Mouse (Mus musculus) heart, postnatal 25 days (tissue): ENCODE results near the gene Slc41a2. TPM values are rescaled to one million over a fixed set of nuclear protein-coding genes. Genes with fewer than 3 reads are reported as not detected.
"Not testable (repeated sequence)": the region's sequence is repeated elsewhere in the genome, so short reads cannot be mapped to it uniquely, and the experiment has no call there.

Experiments
- DNase-seq: peaks from one replicate; pipeline ENCODE4 v3.0.0; 2022; ENCODE audit warnings: low spot score
- intact Hi-C: fragments of 180-260 bp; cut with DNase I; formaldehyde crosslinking; loops from one replicate; pipeline ENCODE4 v1.15.1; 2025
- total RNA-seq, 2 experiments: library from RNA; stranded (reverse); gene quantifications; 2 replicates each; pipeline ENCODE4 v1.2.3; 2021

The Slc41a2 gene
- total RNA-seq, 2 experiments from 2014 or later, result 1.5 to 1.6 TPM

DNA sequence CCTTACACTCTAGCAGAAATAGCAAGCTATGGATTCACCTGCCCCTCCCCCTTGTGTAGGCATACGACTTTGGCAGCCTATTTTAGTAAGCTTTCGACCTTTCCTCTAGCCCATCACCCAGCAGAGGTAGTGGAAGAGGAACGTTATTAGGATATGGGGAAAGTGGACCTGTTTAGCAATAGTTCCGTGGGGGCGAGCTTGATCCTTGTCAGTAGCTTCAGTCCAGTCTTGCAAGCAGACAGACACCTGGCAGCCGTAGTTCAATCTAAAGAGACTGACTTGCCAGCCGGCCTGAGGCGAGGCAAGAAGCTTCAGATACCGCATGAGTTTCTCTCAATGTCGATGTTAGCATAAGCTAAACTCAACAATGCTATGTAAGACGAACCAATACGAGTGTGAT, 18.7 kb upstream of the Slc41a2 start:
- DNase-seq, result no peak
- intact Hi-C loops, result loop anchor here (5.0 to 10.0 kb wide), 2 partner anchors 372 to 449 kb away; partner anchors contain the start of gene Chst11

DNA sequence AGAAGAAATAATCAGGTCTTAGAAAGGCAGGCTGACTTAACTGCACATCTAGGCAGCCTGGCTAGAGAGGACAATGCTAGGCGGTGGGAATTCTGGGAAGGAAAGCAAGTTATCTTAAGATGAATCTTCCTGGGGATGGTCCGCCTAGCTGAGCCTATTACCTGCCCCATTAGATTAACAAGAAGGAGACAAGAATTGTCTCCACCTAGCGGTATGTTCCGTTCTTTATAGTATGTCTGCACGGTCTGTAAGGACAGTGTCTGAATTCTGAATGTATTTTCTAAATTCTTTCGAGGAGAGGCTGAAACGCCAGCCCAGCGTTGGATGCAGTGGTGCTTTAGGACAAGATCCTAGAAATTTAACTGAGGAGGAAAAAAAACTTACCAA, 16.6 kb upstream of the Slc41a2 start:
- DNase-seq, result no peak
- intact Hi-C loops, result loop anchor here (10.0 kb wide), 1 partner anchor 370 kb away; the partner anchor contains the start of gene Chst11

DNA sequence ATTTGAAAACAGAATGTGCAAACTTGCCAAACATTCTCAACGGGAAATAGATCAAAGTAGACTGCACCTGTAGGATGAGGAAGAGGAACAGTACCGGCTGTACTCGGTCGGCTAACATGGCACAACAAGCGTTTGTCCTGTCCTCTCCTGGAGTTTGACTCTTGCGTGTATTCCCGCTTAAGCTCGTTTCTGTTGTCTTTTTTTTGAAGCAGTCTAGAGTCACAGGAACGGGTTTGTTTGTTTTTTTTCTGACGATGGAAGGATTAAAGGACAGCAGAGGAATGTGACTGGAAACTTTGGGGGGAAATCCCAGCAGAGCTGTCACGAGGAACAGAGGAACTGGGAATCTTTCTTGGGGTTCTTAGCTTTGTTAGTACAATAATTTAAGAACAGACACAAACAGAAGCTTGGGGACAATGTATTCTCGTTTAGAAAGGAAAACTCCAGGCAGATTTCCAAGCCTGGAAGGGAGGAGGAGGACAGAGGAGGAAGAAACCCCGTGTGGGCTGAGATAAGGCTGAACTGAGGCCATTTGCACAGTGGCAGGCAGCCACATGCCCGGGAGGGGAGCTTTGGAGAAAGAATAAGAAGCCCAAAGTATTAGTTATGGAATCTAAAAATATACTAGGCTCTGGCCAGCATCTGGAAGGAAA, 16.1 kb upstream of the Slc41a2 start:
- intact Hi-C loops, result loop anchor here (10.0 kb wide), 1 partner anchor 369 kb away; the partner anchor contains the start of gene Chst11

GRCm38 (mm10) chr10:83351779-83352178, 14.1 kb upstream of the Slc41a2 start:
- intact Hi-C loops, result loop anchor here (10.0 kb wide), 1 partner anchor 367 kb away; the partner anchor contains the start of gene Chst11
- DNase-seq, result not testable (repeated sequence)

More for the DNA sequence above, 16.1 kb upstream of the Slc41a2 start:
- DNase-seq, result peak; percentile 54

- intact Hi-C loops, result loop anchor here (10.0 kb wide), 1 partner anchor 366 kb away; the partner anchor contains the start of gene Chst11
- no peak for DNase-seq
Measured at GRCm38 (mm10) chr10:83350689-83351088, 13.0 kb upstream of the Slc41a2 start.

GRCm38 (mm10) chr10:83347494-83347893, 9.8 kb upstream of the Slc41a2 start:
- intact Hi-C loops, result no loop called here
- DNase-seq, result peak; percentile 17

- no peak for DNase-seq
- intact Hi-C loops, result no loop called here
Measured at GRCm38 (mm10) chr10:83346359-83346736, 8.7 kb upstream of the Slc41a2 start.

DNA sequence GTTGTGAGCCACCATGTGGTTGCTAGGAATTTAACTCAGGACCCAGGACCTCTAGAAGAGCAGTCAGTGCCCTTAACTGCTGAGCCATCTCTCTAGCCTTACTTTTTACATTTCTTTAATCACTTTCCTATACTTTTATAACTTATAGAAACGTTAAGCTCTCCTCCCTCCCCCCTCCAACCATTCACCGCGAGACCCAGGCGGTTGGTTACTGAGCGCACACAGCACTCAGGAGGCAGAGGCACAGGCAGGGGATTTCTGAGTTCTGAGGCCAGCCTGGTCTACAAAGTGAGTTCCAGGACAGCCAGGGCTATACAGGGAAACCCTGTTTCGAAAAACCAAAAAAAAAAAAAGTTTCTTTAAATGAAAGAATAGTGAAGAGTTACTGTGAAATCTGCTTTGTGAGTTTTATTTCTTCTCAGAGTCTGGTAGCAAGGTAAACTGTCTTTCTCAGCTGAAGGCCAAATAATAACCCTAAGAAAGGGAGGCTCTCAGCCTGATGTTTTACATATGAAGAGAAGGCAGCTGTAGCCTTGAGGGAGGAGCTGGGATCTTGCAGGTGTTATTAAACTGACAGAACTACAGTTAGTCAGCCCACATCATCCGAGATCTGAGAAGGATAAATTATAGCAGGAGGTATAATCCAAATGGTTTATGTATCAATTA, 8.1 kb upstream of the Slc41a2 start:
- intact Hi-C loops, result no loop called here
- DNase-seq, result no peak

DNA sequence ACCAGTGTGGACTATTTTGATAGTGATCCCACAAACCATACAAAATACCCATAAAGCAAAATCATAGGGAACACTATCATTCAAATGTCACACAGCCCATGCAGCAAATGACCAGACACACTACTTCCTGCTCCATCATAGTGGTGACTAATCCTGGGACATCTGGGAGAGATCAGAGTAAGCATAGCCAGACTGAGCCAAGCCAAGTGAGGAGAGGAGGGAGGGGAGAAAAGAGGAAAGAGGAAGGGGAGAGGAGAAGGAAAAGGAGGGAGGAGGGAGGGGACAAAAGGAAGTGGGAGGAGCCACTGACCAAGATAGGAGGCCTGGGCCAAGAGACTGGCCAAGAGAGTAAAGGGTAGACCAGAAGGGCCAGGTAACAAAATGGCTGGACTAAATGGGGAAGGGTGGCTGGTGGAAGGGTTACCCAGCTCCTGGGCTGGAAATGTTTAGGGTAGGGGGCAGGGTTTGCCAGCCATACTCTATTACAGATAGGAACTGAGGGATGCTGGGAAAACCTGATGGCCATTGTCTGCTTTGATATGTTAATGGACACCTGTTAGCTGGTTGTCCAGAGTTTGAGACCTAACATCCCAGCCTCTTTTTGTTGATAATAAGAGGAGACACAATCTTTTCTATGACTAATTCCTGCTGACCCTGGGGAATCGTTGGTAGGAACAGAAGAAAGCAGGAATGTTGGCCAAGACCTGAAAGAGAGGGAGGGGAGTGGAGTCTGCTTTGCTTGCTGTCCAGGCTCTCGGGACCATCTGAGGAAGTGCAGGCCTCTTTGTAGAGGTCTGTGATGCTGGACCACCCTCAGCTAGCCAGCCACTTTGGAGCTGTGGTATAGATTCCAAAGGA, 6.4 kb upstream of the Slc41a2 start:
- DNase-seq, result no peak
- intact Hi-C loops, result no loop called here

DNA sequence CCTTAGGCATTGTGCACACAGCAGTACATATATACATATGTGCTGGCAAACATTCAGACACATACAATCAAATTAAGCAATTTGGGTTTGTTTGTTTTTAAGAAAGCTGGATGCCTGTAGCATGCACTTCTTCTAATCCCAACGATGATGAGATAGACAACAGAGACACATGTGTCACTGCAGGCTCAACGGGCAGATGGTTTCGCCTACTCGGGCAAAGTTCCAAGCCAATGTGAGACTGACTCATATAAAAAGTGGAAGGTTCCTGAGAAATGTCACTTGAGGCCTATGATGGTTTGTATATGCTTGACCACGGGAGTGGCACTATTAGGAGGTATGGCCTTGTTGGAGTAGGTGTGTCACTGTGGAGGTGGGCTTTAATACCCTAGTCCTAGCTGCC, 5.5 kb upstream of the Slc41a2 start:
- intact Hi-C loops, result no loop called here

DNA sequence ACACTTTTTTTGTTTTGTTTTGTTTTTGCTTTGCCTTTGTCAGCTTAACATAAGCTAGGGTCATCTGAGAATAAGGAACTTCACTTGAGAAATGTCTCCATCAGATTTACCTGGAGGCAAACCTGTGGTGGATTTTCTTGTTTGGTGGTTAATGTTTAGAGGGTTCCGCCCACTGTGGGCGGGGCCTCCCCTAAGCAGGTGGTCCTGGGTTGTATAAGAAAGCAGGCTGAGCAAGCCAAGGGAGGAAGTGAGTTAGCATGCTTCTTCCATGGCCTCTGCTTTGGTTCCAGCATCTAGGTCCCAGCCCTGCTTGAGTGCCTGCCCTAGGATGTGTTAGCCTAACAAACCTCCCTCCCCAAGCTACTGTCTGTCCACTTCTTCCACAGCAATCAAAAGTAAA, 3.5 kb upstream of the Slc41a2 start:
- DNase-seq, result no peak
- intact Hi-C loops, result no loop called here

More for the DNA sequence above, 5.5 kb upstream of the Slc41a2 start:
- DNase-seq, result no peak

DNA sequence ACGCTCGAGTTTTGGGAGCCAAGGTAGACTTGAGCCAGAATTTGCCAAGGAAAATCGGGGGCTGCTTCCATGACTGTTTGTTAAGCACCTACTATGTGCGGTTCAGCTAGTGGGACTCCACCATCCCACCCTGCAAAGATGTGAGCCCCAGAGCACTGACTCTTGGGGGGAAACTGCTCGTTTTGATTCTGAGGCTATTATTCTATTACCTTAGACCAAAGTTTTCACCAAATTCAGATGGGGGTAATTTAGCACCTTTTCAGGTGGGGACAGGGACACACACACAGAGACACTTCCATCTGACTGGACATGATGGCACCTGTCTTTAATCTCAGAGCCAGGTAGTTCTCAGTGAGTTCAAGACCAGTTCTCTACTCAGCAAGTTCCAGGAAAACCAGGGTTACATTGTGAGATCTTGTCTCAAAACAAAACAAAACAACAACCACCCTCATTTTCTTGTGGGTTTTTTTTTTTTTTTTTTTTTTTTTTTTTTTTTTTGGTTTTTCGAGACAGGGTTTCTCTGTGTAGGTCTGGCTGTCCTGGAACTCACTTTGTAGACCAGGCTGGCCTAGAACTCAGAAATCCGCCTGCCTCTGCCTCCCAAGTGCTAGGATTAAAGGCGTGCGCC, 403 bp upstream of the Slc41a2 start:
- intact Hi-C loops, result no loop called here

DNA sequence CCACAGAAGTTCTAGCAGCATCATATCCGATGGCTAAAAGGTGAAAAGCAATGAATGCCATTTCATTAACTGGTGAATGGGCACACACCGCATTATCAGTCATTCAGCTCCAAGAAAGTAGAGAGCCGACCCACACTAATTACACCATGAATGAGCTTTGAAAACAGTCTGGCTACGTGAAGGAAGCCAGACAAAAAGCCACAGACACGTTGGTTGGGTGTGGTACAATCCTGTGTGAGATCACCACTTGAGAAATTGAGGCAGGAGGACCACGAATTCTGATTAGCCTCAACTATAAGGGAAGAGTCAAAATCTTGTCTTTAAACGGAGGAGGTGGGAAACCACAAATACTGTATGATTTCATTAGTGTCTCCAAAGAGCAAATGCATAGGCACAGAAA, 1.3 kb downstream of the Slc41a2 start:
- DNase-seq, result no peak
- intact Hi-C loops, result no loop called here

More for the DNA sequence above, 403 bp upstream of the Slc41a2 start:
- DNase-seq, result no peak

- intact Hi-C loops, result no loop called here
Measured at GRCm38 (mm10) chr10:83332581-83332980, 5.1 kb downstream of the Slc41a2 start.

GRCm38 (mm10) chr10:83331811-83332210, 5.9 kb downstream of the Slc41a2 start:
- intact Hi-C loops, result no loop called here
- DNase-seq, result no peak

More at GRCm38 (mm10) chr10:83332581-83332980, 5.1 kb downstream of the Slc41a2 start:
- DNase-seq, result no peak

GRCm38 (mm10) chr10:83330336-83330735, 7.3 kb downstream of the Slc41a2 start:
- no peak for DNase-seq
- intact Hi-C loops, result no loop called here

DNA sequence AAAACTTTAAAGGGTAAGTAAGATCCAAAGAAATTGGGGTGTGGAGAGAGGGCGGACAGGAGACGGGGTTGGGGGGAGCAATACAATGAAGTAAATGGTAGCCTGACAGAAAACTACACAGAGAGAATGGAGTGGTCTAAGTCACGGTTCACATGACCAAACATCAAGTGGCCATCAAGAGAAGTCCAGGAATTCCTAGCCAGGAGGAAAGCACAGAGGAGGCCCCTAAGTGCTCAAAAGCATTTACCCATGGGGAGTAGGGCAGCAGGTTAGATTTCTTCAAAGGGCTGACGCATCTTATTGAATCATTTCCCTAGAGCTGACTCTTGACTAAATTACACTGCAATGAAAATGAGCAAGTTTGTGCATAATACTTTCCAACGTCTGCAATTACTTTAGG, 8.9 kb downstream of the Slc41a2 start:
- no peak for DNase-seq
- intact Hi-C loops, result no loop called here

- DNase-seq, result no peak
- intact Hi-C loops, result no loop called here
Measured at GRCm38 (mm10) chr10:83326648-83327285, 10.9 kb downstream of the Slc41a2 start.

DNA sequence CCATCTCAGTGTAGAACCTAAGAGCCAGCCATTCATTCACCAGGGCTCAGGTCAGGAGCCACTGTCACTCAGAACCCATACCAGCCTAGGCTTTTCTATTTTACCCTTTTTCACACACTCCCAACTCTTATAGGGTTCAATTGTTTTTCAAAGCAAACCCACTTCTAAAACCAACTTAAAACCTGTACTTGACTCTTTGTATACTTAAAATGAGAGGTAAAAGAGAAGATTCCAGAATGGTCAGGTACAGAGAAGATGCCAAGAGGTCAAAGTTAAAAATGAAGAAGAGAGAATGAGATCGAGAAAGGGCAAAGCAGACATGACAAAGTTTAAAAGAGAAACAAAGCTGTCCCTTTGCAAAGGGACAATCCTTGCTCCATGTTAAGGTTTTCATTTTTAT, 11.8 kb downstream of the Slc41a2 start:
- intact Hi-C loops, result no loop called here

More for the DNA sequence above, 11.8 kb downstream of the Slc41a2 start:
- DNase-seq, result no peak
